Mouse (Mus musculus) cerebral cortex, adult 2 months (tissue): Measurements from ENCODE around the gene Arid1b.

Source experiments
- WGBS: fragments of 180-500 bp; shearing (Covaris S2); methylation state at CpG from one replicate; pipeline ENCODE4 v1.1.7; 2018; 5-methylcytosine and 5-hydroxymethylcytosine counted together

The Arid1b gene

GRCm38 (mm10) chr17:5310425-5310888 lies 316.3 kb downstream of the Arid1b start:
- 35% methylated on average over 11 of the region's 11 CpGs for WGBS

DNA sequence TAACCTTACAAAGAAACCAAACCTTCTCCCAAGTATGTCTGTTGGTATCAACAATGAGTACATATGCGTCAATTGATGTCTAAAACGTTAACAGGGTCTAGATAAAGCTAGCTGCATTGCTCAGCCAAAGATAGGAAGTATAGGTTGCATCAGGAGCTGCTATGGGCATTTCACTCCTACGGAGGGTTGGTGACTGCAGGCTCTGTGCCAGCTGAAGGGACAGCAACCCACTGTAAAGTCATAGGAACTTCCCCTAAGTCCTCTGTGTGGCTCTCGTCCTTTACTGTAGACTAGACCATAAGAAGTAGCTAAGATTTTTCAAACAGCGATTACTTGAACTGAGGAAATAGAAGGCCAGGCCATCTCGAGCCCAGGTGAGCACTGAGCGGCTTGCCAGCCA lies 316.9 kb downstream of the Arid1b start:
- WGBS = 79% methylated on average over 7 of the region's 7 CpGs

GRCm38 (mm10) chr17:5312307-5312706 lies 318.2 kb downstream of the Arid1b start:
- 80% methylated on average over 5 of the region's 5 CpGs for WGBS

GRCm38 (mm10) chr17:5314735-5315134 lies 320.6 kb downstream of the Arid1b start:
- 81% methylated on average over 7 of the region's 7 CpGs for WGBS

DNA sequence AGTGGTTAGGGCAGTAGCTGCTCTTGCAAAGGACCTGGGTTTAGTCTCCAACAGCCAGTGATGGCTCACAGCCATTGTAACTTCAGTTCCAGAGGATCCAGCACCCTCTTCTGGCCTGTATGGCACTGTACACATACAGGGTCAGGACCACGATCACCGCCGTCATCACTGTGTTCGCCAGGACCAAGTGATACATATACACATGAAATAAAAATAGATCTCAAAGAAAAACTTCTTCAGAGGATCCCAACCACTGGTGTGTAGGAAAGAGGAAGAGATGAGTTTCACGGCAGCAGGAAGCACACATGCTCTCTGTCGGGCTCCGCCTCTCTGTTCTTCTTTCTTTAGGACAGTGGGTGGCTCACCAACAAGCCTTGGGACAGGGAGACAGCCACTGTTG lies 322.4 kb downstream of the Arid1b start:
- 77% methylated on average over 7 of the region's 7 CpGs for WGBS

GRCm38 (mm10) chr17:5321589-5322225 lies 327.6 kb downstream of the Arid1b start:
- 80% methylated on average over 8 of the region's 8 CpGs for WGBS

GRCm38 (mm10) chr17:5322594-5322993 lies 328.5 kb downstream of the Arid1b start:
- 75% methylated on average over 9 of the region's 9 CpGs for WGBS

GRCm38 (mm10) chr17:5323746-5324145 lies 329.6 kb downstream of the Arid1b start:
- 28% methylated on average over 1 of the region's 1 CpGs for WGBS

- WGBS = 66% methylated on average over 10 of the region's 10 CpGs
Observed at GRCm38 (mm10) chr17:5324236-5324876, 330.2 kb downstream of the Arid1b start.

DNA sequence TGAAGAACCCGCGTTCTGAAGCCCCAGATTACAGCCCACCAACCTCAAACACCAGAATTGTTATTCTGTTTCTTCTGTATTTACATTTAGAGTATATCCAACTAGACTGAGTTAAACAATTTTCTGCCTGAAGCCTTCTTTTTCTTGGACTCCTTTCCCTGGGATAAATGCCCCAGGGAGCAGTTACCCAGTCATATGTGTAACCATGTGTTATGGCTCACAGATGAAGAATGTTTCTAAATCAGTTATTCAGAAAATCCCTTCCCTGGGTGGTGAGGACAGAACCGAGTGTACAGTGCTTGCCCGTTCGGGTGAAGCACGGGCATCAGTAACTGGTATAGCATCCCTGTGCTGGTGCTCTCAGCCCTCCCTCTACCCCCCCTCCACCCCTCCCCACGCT lies 332.6 kb downstream of the Arid1b start:
- 69% methylated on average over 7 of the region's 7 CpGs for WGBS

- 65% methylated on average over 12 of the region's 12 CpGs for WGBS
Observed at GRCm38 (mm10) chr17:5327480-5328180, 333.5 kb downstream of the Arid1b start.

DNA sequence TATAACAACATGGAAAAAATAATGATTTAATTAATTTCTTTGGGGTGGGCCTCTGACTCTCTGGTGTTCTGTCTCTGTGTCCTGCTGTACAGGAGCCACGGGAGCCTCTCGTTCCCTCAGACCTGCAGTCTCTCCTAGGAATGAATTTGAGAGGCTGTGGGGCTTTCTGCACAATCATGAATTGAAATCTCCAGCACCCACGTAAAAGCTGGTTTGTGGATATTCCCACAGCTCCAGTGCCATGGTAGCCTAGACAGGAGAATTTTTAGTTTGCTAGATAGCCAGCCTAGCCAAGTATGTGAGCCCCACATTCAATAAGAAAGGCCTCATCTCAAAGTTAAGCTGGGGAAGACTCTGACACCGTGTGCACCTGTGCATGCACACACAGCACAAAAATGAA lies 335.3 kb downstream of the Arid1b start:
- 56% methylated on average over 4 of the region's 4 CpGs for WGBS

DNA sequence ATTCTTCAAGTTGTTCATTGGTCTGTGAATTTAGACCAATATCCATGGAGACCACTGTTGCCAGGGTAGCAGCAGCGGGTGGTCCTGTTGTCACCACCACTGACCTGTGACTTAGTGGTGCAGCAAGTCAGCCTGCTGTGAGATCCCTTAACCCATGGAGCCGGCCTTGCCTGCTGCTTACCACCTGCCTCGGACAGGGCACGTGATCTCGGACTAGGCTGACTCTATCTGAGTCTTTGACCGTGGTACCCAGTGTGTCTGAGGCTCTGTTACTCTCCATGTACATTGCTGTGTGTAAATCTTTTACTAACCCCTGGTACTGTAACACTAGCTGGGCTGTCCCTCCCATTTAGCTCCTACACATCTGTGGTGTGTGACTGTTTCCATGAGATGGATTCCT lies 335.9 kb downstream of the Arid1b start:
- WGBS = 70% methylated on average over 6 of the region's 6 CpGs

- 88% methylated on average over 7 of the region's 7 CpGs for WGBS
Observed at GRCm38 (mm10) chr17:5330644-5331043, 336.5 kb downstream of the Arid1b start.

GRCm38 (mm10) chr17:5331387-5331786 lies 337.3 kb downstream of the Arid1b start:
- 95% methylated on average over 1 of the region's 1 CpGs for WGBS

GRCm38 (mm10) chr17:5334567-5334966 lies 340.4 kb downstream of the Arid1b start:
- WGBS = 53% methylated on average over 7 of the region's 7 CpGs

DNA sequence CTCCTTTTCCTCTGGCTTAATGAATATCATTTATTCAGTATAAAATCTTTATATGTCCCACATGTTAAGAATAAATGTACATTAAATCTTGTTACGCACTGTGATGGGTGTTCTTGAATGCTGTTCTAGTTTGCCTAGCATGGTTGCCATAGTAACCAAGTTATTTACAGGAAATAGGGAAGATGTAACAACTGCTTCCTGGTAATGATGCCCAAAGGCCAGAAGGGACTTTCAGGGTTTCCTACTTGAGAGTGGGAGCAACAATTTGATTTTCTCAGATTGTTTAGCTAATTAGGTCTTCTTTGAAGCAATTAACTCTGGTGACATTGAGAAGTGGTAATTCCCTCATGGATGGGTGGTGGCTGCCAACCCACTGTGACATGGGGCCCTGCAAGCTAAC lies 350.3 kb downstream of the Arid1b start:
- WGBS = 57% methylated on average over 1 of the region's 1 CpGs

- 47% methylated on average over 5 of the region's 5 CpGs for WGBS
Observed at GRCm38 (mm10) chr17:5345810-5346209, 351.7 kb downstream of the Arid1b start.

- WGBS = 37% methylated on average over 5 of the region's 5 CpGs
Observed at GRCm38 (mm10) chr17:5352901-5353300, 358.8 kb downstream of the Arid1b start.

DNA sequence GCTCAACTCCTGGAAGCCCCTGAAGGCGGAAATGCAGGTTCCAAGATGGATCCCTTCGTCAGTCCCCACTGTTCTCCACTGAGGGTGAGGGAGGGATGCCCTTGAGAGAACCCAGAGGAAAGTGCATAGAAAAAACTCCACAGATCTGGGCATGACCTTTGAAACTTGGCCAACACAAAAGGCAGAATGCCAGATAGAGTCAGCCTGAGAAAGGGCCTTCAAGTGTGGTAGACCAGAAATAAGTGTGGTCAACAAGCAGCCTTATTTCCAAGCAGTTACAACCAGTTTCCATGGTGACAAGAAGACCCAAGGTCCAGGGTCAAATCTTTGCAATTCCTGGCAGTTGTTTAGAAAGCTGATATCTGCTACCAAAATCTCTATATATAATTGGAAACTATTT lies 366.6 kb downstream of the Arid1b start:
- WGBS = 85% methylated on average over 2 of the region's 2 CpGs

- WGBS = 80% methylated on average over 8 of the region's 8 CpGs
Observed at GRCm38 (mm10) chr17:5365992-5366398, 371.9 kb downstream of the Arid1b start.

DNA sequence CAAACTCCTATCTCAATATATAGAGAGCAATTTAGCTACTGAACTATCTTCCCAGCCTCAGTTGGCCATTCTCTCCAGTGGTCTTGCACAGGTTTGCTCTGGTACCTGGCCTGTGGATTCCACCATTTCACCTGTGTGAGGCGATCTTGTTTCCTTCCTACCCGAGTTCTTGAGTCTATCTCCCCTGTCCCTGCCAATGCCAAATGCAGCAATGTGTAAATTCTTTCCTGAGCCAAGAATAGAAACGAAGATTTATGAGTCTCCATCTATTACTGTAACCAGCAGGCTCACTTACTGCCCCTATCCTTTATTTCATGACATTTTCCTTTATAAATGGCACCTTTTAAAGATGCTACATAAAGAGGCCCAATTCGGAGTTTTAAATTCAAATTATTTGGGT lies 376.9 kb downstream of the Arid1b start:
- WGBS = 53% methylated on average over 4 of the region's 4 CpGs

- 37% methylated on average over 7 of the region's 7 CpGs for WGBS
Observed at GRCm38 (mm10) chr17:5371521-5371920, 377.4 kb downstream of the Arid1b start.
